Comparison of ENCODE assay signal across 8 mouse cellular contexts in genomic region chr6:37463517-37464482, GRCm38 (mm10). TPM values are rescaled to one million over a fixed set of nuclear protein-coding genes. Genes with fewer than 3 reads are reported as not detected.
DNase-seq lines count a peak whose midpoint lies in the region; ATAC-seq lines count a peak whose summit lies in the region.
"Not testable (repeated sequence)": the region's sequence is repeated elsewhere in the genome, so short reads cannot be mapped to it uniquely, and the experiment has no call there.

No protein-coding gene starts in this region.

- H3K27me3 ChIP-seq in embryonic facial prominence, embryonic 10.5 days (replicated peaks; ENCODE audit: low read depth, poor library complexity, severe bottlenecking): not testable (repeated sequence)

- not testable (repeated sequence) for H3K4me1 ChIP-seq in embryonic facial prominence, embryonic 10.5 days

- peak; percentile 94 for ATAC-seq in inflammation-experienced regulatory T-cells, adult 6 months

- 3% methylated on average over 7 of the region's 25 CpGs for WGBS in embryonic facial prominence, embryonic 10.5 days

- peak overlapping the region; percentile 69; the same call in 1 of the 2 replicates for H3K27ac ChIP-seq in embryonic facial prominence, embryonic 10.5 days (replicated peaks)

- intact Hi-C loops in left cerebral cortex, postnatal 10 days (cut with DNase I): not testable (repeated sequence)

- DNase-seq in adrenal gland, adult 2 months: peak; percentile 71
- DNase-seq in embryonic facial prominence, embryonic 10.5 days (ENCODE audit: low spot score): peak; percentile 72
- peak; percentile 98 for DNase-seq in heart, adult 11 months
- peak; percentile 39 to 43 for DNase-seq in left cerebral cortex, postnatal 10 days (ENCODE audit: extremely low spot score in 1 of 2, low spot score in 2 of 2)
- DNase-seq in lung, postnatal 25 days (ENCODE audit: low spot score): peak; percentile 64
- DNase-seq in ovary, postnatal 14 days (ENCODE audit: low spot score): peak; percentile 25
- DNase-seq in thymus, postnatal 25 days: peak; percentile 66

- peak overlapping the region; percentile 55 for H3K4me3 ChIP-seq in embryonic facial prominence, embryonic 10.5 days

- H3K36me3 ChIP-seq in embryonic facial prominence, embryonic 10.5 days (replicated peaks): not testable (repeated sequence)

- H3K9me3 ChIP-seq in embryonic facial prominence, embryonic 10.5 days: not testable (repeated sequence)

RNA-seq across cellular contexts. Expression of gene Creb3l2, which starts 21.9 kb away (rescaled TPM):
- total RNA-seq in adrenal gland, adult 2 months (2021): 10 to 100 TPM; 69.4 to 85.5 TPM
- polyA plus RNA-seq in adrenal gland, adult 2 months (2012; rRNA removed): 36.9 and 48.4 TPM in 2 replicates
- 12.4 and 12.5 TPM in 2 replicates for polyA plus RNA-seq in embryonic facial prominence, embryonic 10.5 days (2016; fragmentation: Nextera tagmentation; extraction: Ambion mirVana)
- polyA plus RNA-seq in inflammation-experienced regulatory T-cells, adult 6 months (2017; shearing (Covaris generic)): 1 to 10 TPM; 2.3 to 3.6 (median 2.6) TPM
- total RNA-seq in left cerebral cortex, postnatal 10 days (2021): 1 to 10 TPM; 5.1 to 5.6 TPM

Comparison
In these comparisons a context has a peak if more than half of its experiments do, and no peak if none do; other contexts are left out.
1. Peak in every context shown above with its lines: DNase-seq, ATAC-seq, H3K4me3 ChIP-seq and H3K27ac ChIP-seq.
2. DNase-seq: peak in every context shown above with its lines; median percentile 98 in heart, adult 11 months; 72 in embryonic facial prominence, embryonic 10.5 days; 71 in adrenal gland, adult 2 months; 66 in thymus, postnatal 25 days; 64 in lung, postnatal 25 days; 41 in left cerebral cortex, postnatal 10 days; 25 in ovary, postnatal 14 days.